Mouse (Mus musculus) hindbrain, embryonic 12.5 days (tissue): ENCODE results near the gene Foxl1. TPM values are rescaled to one million over a fixed set of nuclear protein-coding genes. Genes with fewer than 3 reads are reported as not detected.

Experiments
- ATAC-seq: fragments of 200-750 bp; cut with Nextera tagmentation; 2 replicates; pipeline ENCODE4 v1.8.0; 2017; ENCODE audit warnings: moderate TSS enrichment; ENCODE audit not compliant: low FRiP score
- H3K27ac ChIP-seq: fragments of 300-500 bp; sonication (generic); 2 replicates; pipeline ENCODE4 v1.5.1; 2016; ENCODE audit warnings: mild to moderate bottlenecking
- H3K27me3 ChIP-seq: fragments of 300-500 bp; sonication (generic); 2 replicates; pipeline ENCODE4 v1.6.1; 2016; ENCODE audit warnings: mild to moderate bottlenecking
- H3K36me3 ChIP-seq: fragments of 300-500 bp; sonication (generic); 2 replicates; pipeline ENCODE4 v1.6.1; 2016; ENCODE audit warnings: mild to moderate bottlenecking
- H3K4me1 ChIP-seq: fragments of 300-500 bp; sonication (generic); 2 replicates; pipeline ENCODE4 v1.6.1; 2016
- H3K4me2 ChIP-seq: fragments of 300-500 bp; sonication (generic); replicated peaks from 2 replicates; pipeline ENCODE4 v1.6.1; 2016; ENCODE audit warnings: mild to moderate bottlenecking
- H3K4me3 ChIP-seq: fragments of 300-500 bp; sonication (generic); 2 replicates; pipeline ENCODE4 v1.5.1; 2016; ENCODE audit warnings: mild to moderate bottlenecking
- H3K9ac ChIP-seq: fragments of 300-500 bp; sonication (generic); 2 replicates; pipeline ENCODE4 v1.6.1; 2016; ENCODE audit warnings: mild to moderate bottlenecking, moderate library complexity
- H3K9me3 ChIP-seq: fragments of 300-500 bp; sonication (generic); replicated peaks from 2 replicates; pipeline ENCODE4 v1.6.1; 2016; ENCODE audit warnings: mild to moderate bottlenecking
- WGBS: fragments of 180-500 bp; shearing (Covaris S2); methylation state at CpG from one replicate; pipeline ENCODE4 v1.1.7; 2016; 5-methylcytosine and 5-hydroxymethylcytosine counted together
- polyA plus RNA-seq: library from polyadenylated mRNA; unstranded; fragments of >200 nt; fragmentation: Nextera tagmentation; extraction: Ambion mirVana; gene quantifications from 2 replicates; pipeline ENCODE4 v1.2.1, GENCODE M21; 2016

Foxl1 gene
- polyA plus RNA-seq, 1 experiment from 2014 or later, result 1.8 TPM

- H3K4me2 ChIP-seq, result peak overlapping the region; percentile 34
- no peak overlapping the region for H3K27ac ChIP-seq
- H3K9me3 ChIP-seq, result peaks cover 9% of the 10 kb centered on the region; the same call in 1 of the 2 replicates
- no peaks in the 10 kb centered on the region for H3K36me3 ChIP-seq
- H3K9ac ChIP-seq, result peak overlapping the region; percentile 42; the same call in 1 of the 2 replicates
- H3K4me3 ChIP-seq, result peak overlapping the region; percentile 46
- ATAC-seq, result no peak
- peaks cover 19% of the 10 kb centered on the region for H3K4me1 ChIP-seq
- H3K27me3 ChIP-seq, result peaks cover 97% of the 10 kb centered on the region
- WGBS, result 8% methylated on average over 17 of the region's 17 CpGs
These were observed 7.0 kb upstream of the Foxl1 start for GRCm38 (mm10) chr8:121120456-121121419.

DNA sequence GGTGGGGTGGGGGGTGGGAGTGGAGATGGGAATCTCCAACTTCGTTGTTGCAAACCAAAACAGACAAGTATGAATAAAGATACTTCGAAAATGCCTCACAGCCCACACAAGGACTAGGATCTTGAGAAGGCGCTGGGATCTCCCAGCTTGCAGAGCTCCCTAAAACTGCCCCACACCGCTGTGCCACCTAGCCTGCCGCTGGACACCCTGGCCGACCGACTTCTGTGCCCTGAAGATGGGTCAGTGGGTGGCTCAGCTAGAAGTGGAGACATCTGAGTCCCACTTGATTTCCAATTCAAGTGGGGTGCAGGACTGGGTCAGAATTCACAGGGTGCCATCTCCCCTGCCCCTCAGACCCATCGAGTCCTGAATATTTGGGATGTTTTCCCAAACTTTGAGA lies 6.0 kb upstream of the Foxl1 start:
- Histone ChIP-seq H3K9me3 (peaks cover 8% of the 10 kb centered on the region; the same call in 1 of the 2 replicates), H3K36me3 (no peaks in the 10 kb centered on the region), H3K27ac (no peak overlapping the region), H3K4me1 (peaks cover 14% of the 10 kb centered on the region), H3K4me3 (peak overlapping the region; percentile 46; the same call in 1 of the 2 replicates), H3K27me3 (peaks cover 98% of the 10 kb centered on the region), H3K4me2 (peak overlapping the region; percentile 34), H3K9ac (no peak overlapping the region)
- no peak for ATAC-seq
- 13% methylated on average over 8 of the region's 8 CpGs for WGBS

DNA sequence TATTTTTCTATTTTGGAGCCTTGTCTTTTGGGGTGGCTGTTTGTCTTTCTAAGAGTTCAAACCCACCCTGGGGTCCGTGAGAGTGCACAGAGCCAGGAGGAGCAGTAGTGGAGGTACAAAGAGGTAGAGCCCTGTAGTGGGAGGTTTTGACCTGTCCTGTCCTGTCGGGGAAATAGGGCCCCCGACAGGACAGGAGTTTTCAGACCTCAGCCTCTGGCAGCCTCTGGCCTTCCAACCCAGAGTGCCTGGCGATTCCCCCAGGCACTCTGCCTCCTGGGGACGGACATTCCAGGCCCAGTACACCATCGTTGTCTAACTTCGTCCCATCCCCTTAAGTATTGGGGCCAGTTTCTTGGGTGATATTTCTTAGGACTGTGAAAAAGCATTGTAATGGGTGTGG lies 5.4 kb upstream of the Foxl1 start:
- peak overlapping the region; percentile 34; the same call in 1 of the 2 replicates for H3K4me2 ChIP-seq
- 6% methylated on average over 7 of the region's 7 CpGs for WGBS
- H3K36me3 ChIP-seq, result no peaks in the 10 kb centered on the region
- ATAC-seq, result no peak
- H3K9ac ChIP-seq, result no peak overlapping the region
- peaks cover 98% of the 10 kb centered on the region for H3K27me3 ChIP-seq
- H3K9me3 ChIP-seq, result peaks cover 6% of the 10 kb centered on the region; the same call in 1 of the 2 replicates
- H3K4me3 ChIP-seq, result no peak overlapping the region
- no peak overlapping the region for H3K27ac ChIP-seq
- H3K4me1 ChIP-seq, result peaks cover 9% of the 10 kb centered on the region

GRCm38 (mm10) chr8:121123113-121123512 lies 4.6 kb upstream of the Foxl1 start:
- H3K4me2 ChIP-seq, result no peak overlapping the region
- no peak for ATAC-seq
- H3K9me3 ChIP-seq, result peaks cover 6% of the 10 kb centered on the region; the same call in 1 of the 2 replicates
- peaks cover 98% of the 10 kb centered on the region for H3K27me3 ChIP-seq
- H3K27ac ChIP-seq, result no peak overlapping the region
- peaks cover 11% of the 10 kb centered on the region for H3K4me1 ChIP-seq
- no peaks in the 10 kb centered on the region for H3K36me3 ChIP-seq
- no peak overlapping the region for H3K4me3 ChIP-seq
- no peak overlapping the region for H3K9ac ChIP-seq
- 39% methylated on average over 2 of the region's 2 CpGs for WGBS

DNA sequence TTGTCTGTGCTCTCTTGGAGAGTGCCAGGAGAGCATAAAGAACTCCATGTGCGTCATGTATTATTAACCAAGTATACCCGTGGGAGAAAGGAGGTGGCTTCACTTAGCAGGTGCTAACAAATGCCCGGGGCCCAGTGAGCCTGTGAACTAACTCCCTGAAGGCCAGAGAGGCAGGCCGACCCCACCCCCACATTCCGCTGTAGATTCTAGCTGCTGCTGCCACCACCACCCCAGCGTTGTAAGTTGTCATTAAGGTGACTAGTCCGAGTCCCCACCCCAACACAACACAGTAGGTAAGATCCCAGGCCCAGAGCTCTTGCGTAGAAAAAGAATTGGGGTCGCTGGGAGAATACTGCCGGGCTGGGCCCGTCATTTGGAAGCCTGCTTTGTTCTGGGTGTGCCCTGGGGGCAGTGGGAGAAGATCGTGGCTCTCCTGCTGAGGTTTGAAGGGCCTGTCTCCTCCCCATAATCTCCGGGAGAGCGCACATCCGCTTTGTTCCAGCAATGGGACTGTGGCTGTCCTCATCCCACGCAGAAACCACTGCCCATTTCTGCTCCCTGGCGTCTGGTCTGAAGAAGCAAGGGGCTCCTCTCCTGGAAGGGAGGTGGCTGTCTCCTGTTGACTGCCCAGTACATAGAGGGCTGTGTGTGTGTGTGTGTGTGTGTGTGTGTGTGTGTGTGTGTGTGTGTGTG lies 3.0 kb upstream of the Foxl1 start:
- Histone ChIP-seq H3K4me1 (peaks cover 22% of the 10 kb centered on the region), H3K9me3 (peaks cover 6% of the 10 kb centered on the region; the same call in 1 of the 2 replicates), H3K9ac (no peak overlapping the region), H3K27ac (no peak overlapping the region), H3K4me2 (peak overlapping the region; percentile 43), H3K4me3 (no peak overlapping the region), H3K27me3 (peaks cover 100% of the 10 kb centered on the region), H3K36me3 (no peaks in the 10 kb centered on the region)
- 2% methylated on average over 17 of the region's 17 CpGs for WGBS
- 0 out of 2 replicates have a peak, but pooled peaks have one; percentile 11 for ATAC-seq

- Histone ChIP-seq H3K27me3 (peaks cover 100% of the 10 kb centered on the region), H3K4me2 (peak overlapping the region; percentile 43), H3K9me3 (peaks cover 6% of the 10 kb centered on the region; the same call in 1 of the 2 replicates), H3K4me1 (peaks cover 22% of the 10 kb centered on the region), H3K27ac (no peak overlapping the region), H3K4me3 (peak overlapping the region; percentile 23), H3K36me3 (no peaks in the 10 kb centered on the region), H3K9ac (no peak overlapping the region)
- ATAC-seq, result peak; percentile 54
- WGBS, result under 1% methylated on average over 35 of the region's 36 CpGs
These were observed 2.3 kb upstream of the Foxl1 start for GRCm38 (mm10) chr8:121125311-121125876.

DNA sequence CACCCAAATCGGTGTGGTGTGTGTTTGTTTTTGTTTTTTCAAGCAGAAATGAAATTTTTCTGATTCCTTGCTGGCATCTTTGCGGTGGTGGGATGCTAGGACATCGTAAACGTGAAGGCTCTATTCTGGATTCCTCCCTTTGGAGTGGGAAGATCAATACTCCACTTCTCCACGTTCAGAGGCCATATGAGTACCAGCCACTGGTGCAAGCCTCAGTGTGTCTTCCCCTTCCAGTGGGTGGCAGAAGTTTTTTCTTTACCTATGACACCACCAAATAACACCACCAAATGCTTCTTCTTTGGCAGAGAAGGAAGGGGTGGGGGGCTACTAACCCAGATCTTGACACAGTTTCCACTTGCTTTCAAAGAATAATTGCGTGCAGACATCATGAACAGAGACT lies 1.5 kb upstream of the Foxl1 start:
- ATAC-seq, result no peak
- H3K4me1 ChIP-seq, result peaks cover 22% of the 10 kb centered on the region
- WGBS, result 4% methylated on average over 6 of the region's 6 CpGs
- no peak overlapping the region for H3K9ac ChIP-seq
- H3K9me3 ChIP-seq, result peaks cover 6% of the 10 kb centered on the region; the same call in 1 of the 2 replicates
- H3K27me3 ChIP-seq, result peaks cover 100% of the 10 kb centered on the region
- H3K4me2 ChIP-seq, result peak overlapping the region; percentile 43; the same call in 1 of the 2 replicates
- H3K4me3 ChIP-seq, result 0 out of 2 replicates have a peak overlapping the region, but pooled peaks have one; percentile 23
- no peak overlapping the region for H3K27ac ChIP-seq
- no peaks in the 10 kb centered on the region for H3K36me3 ChIP-seq

GRCm38 (mm10) chr8:121126694-121127093 lies 1.0 kb upstream of the Foxl1 start:
- 7% methylated on average over 6 of the region's 6 CpGs for WGBS
- Histone ChIP-seq H3K27me3 (peaks cover 98% of the 10 kb centered on the region), H3K9ac (no peak overlapping the region), H3K27ac (no peak overlapping the region), H3K9me3 (peaks cover 6% of the 10 kb centered on the region; the same call in 1 of the 2 replicates), H3K4me2 (no peak overlapping the region), H3K4me3 (no peak overlapping the region), H3K36me3 (no peaks in the 10 kb centered on the region), H3K4me1 (peaks cover 22% of the 10 kb centered on the region)
- ATAC-seq, result no peak

GRCm38 (mm10) chr8:121127291-121127701 lies 444 bp upstream of the Foxl1 start:
- H3K27me3 ChIP-seq, result peaks cover 98% of the 10 kb centered on the region
- no peak overlapping the region for H3K27ac ChIP-seq
- H3K9me3 ChIP-seq, result peaks cover 6% of the 10 kb centered on the region; the same call in 1 of the 2 replicates
- no peaks in the 10 kb centered on the region for H3K36me3 ChIP-seq
- H3K4me2 ChIP-seq, result no peak overlapping the region
- no peak overlapping the region for H3K4me3 ChIP-seq
- no peak overlapping the region for H3K9ac ChIP-seq
- peaks cover 22% of the 10 kb centered on the region for H3K4me1 ChIP-seq
- whole genome bisulfite sequencing, result 7% methylated on average over 11 of the region's 11 CpGs
- ATAC-seq, result no peak

DNA sequence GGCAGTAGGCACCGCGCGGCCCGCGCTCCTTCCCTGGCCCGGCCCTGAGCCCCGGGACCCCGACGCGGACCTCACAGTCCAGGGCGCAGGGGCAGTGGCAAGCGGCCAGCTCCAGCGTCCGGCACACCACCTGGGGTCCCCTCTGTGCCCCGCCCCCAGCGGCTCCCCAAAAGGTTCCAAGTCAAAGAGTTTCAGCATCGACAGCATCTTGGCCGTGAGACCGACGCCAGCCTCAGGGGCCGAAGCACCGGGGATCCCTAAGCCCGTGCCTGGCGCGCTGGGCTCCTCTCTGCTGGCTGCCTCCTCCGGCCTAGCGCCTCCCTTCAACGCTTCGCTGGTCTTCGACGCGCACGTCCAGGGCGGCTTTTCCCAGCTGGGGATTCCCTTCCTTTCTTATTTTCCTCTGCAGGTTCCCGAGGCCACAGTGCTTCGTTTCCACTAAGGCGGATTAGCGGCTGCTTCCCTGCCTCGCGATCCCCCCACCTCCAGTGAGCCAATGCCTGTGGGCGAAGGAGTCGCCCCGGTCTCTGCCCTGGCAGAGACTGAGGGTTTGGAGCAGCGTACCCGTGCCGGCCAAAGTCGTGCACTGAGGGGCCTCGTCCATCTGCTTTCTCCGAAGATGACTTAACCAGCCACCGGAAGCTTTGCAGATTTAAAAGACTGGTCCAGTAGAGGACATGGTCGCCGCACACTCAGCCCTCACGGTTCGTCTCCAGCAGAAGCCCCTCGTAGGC lies 958 bp downstream of the Foxl1 start:
- ATAC-seq, result no peak
- H3K4me1 ChIP-seq, result peaks cover 22% of the 10 kb centered on the region
- peak overlapping the region; percentile 33 for H3K4me2 ChIP-seq
- peaks cover 93% of the 10 kb centered on the region for H3K27me3 ChIP-seq
- WGBS, result 1% methylated on average over 55 of the region's 55 CpGs
- no peak overlapping the region for H3K9ac ChIP-seq
- H3K36me3 ChIP-seq, result no peaks in the 10 kb centered on the region
- H3K9me3 ChIP-seq, result peaks cover 6% of the 10 kb centered on the region; the same call in 1 of the 2 replicates
- no peak overlapping the region for H3K27ac ChIP-seq
- peak overlapping the region; percentile 13 for H3K4me3 ChIP-seq

DNA sequence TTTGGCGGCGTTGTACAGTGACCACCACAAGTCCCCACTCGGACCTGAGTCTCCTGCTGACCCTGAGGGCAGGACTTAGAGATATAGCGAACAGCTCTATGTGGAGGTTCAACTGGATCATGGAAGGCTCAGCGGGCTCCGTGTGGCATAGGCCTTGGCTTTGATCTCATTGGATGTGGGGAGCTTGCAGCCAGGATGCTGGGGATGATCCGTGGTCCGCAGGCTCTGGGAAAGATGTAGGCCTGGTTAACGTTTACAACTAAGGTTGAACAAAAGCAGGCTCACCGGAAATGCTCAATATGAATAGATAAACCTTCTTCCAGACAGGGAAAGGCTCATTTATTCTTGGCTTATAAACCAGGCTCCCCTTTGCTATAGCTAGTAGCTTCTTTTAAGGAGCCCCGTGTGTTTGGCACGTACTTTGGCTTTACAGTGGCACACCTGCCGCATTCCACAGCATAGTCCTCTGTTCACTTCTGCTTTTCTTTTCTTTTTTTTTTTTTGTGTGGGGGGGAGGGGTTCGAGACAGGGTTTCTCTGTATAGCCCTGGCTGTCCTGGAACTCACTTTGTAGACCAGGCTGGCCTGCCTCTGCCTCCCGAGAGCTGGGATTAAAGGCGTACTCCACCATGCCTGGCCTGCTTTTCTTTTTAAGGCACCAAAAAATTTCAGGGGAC lies 1.7 kb downstream of the Foxl1 start:
- Histone ChIP-seq H3K36me3 (no peaks in the 10 kb centered on the region), H3K4me1 (peaks cover 22% of the 10 kb centered on the region), H3K4me3 (no peak overlapping the region), H3K9me3 (peaks cover 2% of the 10 kb centered on the region; the same call in 1 of the 2 replicates), H3K27me3 (peaks cover 89% of the 10 kb centered on the region), H3K27ac (no peak overlapping the region), H3K4me2 (no peak overlapping the region), H3K9ac (no peak overlapping the region)
- WGBS, result 18% methylated on average over 16 of the region's 16 CpGs
- ATAC-seq, result no peak
